Mouse (Mus musculus): ENCODE results near the gene Smagp.

GRCm38 (mm10) chr15:100577972-100578371 is 58.8 kb downstream of the Smagp start:
- no peak for TF ChIP-seq POLR2A (IDR thresholded peaks at IDR 0.05; ENCODE audit: borderline replicate concordance, low read depth, low read length)
- no peak for TF ChIP-seq CTCF (IDR thresholded peaks at IDR 0.05; ENCODE audit: low read depth, low read length)

All from bone marrow macrophage, adult 2 months (primary cell).